Mouse (Mus musculus) E14TG2a.4 (cell line): ENCODE results near the gene Afdn.

Experiments
- CTCF ChIP-seq: conservative IDR thresholded peaks from 2 replicates; pipeline ENCODE4 v1.5.1; 2014; ENCODE audit warnings: low read length
- NANOG ChIP-seq: IDR thresholded peaks from 2 replicates; pipeline ENCODE4 v1.6.1; 2014; ENCODE audit warnings: borderline replicate concordance, low read length, mixed read lengths
- POU5F1 ChIP-seq: IDR thresholded peaks from 2 replicates; pipeline ENCODE4 v1.6.1; 2014; ENCODE audit warnings: low read length, borderline replicate concordance

- no peak for TF ChIP-seq CTCF
- TF ChIP-seq POU5F1 = no peak
- TF ChIP-seq NANOG = no peak
Observed at GRCm38 (mm10) chr17:13907082-13907481, 146.7 kb downstream of the Afdn start.
